Mouse (Mus musculus) MEL-GATA-1-ER (cell line): ENCODE measurements around the gene 4930519P11Rik.

Experiments used
- DNase-seq: peaks from one replicate; pipeline ENCODE4 v3.0.0-alpha.2; 2012; ENCODE audit warnings: low read depth; ENCODE audit errors: extremely low read depth

Gene 4930519P11Rik

DNA sequence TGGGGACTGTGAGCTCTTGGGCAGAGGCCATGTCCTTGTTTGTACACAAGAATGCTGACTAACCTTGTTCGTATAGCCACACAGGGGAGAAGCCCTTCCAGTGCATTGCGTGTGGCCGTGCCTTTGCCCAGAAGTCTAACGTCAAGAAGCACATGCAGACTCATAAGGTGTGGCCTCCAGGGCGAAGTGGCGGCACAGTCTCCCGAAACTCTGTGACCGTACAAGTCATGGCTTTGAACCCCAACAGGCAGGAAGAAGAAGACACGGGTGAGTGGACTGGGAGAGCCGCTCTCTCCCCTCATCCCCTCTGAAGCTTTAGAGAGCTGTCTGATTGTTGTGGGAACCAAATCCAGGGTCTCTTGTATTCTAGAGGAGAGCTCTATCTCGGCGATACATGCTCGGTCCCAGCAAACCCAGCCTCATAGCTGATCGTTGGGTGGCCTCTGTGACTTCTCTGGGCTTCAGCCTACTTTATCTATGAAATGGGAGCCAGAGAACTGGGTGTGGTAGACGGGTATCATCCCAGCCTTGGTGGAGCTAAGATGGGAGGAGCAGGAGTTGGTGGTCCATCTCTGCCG is 19.1 kb upstream of the 4930519P11Rik start:
- no peak for DNase-seq

DNA sequence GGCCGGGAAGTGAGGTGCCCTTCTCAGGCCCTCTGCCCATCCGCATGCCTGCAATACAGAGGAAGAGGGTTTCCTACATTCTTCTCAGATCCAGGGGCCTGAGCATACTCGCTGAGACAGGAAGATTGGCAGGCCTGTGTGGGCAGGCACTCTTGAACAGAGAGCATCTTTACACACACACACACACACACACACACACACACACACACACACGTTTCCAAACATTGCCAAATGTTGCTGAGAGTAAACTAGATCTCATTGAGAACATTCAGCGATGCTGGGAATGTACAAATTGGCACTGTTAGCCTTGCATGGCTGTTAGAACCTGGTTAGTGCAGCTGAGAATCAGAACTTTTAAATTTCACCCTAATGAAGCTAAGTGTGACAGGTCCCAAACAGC is 17.3 kb upstream of the 4930519P11Rik start:
- DNase-seq = no peak

DNA sequence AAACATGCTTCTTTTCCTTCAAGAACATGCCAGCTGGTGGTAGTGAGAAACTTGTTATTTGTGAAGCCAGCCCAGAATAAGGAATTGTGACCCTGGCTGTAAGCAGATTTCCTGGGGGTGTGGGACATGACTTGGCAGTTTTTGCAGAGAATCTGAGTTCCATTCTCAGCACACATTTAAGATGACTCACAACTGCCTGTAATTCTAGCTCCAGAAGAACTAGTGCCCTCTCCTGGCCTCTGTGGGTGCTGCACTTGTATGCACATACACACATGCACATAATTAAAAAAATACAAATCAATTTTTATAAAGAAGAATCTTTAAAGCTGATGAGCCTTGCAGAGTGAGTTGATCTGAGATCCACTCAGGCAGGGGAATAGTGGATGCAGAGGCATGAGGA is 10.9 kb upstream of the 4930519P11Rik start:
- no peak for DNase-seq

DNA sequence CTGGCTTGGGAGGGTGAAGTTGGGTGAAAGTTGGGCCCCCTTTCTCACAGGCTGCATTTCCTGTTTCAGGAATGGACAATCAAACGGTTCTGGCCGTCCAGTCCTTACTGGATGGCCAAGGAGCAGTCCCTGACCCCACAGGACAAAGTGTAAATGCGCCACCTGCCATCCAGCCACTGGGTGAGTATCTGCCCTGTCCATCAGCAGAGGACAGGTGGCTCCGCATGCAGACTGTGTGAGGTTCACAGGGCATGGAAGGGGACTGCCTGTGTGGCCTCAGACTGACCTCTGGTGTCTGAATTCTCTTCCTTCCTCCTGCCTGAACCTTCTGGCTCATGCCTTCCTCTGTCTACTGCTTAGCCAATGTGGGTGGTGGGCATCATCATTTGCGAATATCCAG is 8.4 kb upstream of the 4930519P11Rik start:
- DNase-seq = no peak

DNA sequence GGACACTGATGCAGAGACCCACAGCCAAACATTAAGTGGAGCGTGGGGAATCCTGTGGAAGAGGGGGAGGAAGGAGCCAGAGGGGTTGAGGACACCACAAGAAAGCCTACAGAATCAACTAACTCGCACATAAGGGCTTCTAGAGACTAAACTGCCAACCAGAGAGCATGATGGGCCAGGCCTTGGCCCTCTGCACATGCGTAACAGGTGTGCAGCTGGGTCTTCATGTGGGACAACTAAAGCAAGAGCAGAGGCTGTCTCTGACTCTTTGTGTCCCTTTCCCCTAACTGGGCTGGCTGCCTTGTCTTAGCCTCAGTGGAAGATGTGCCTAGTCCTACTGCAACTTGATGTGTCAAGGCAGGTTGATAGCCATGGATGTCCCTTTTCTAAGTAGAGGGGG is 3.8 kb upstream of the 4930519P11Rik start:
- no peak for DNase-seq

DNA sequence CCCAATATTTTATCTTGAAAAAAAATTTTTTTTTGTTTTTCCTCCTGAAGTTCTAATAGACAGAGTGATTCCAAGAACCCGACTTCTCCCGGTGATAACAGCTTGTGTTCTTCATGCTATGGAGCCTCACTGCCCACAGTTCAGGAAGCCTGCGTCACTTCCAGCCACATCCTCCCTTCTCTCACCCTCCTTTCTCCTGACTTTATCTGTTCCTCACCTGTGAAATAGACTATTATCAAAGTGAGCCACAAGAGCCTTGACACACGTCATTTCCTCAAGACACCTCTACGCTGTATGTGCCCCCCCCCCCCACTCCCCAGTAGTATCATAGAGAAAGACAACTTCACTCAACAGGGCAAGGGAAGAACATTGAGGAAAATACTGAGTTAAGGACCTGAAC is 2.4 kb upstream of the 4930519P11Rik start:
- DNase-seq = peak; percentile 99

DNA sequence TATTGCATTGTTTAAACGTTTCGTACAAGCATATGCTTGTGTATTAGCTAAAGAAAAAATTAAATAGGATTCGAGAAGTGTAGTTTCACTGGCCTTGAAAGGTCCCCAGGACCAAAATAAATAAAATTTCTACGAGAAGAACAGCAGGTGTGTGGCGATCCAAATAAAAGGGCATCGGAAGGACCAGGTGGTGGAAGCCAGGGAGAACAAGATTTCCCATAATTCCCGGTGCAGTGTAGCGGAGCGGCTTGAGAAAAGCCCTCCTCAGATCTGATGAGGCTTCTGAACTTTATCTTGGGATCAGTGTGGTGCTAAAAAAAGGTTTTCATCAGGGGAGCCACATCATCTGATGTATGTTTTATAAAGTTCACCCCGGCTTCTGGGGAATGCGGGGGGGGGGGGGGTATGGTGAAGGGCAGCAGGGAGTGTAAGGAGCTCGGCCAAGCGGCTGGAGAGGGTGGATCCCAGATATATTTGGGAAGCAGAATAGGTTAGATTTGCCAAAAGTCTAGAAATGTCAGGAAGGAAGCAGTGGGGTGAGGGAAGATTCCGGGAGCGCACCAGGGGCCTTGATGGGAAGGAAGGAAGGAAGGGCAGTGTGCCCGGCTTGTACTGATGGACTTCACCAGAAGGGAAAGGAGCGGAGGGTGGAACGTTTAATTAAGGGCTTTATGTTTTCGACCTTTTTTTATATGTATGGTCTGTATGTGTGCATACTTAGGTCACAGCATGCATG is 1.8 kb upstream of the 4930519P11Rik start:
- DNase-seq = no peak

DNA sequence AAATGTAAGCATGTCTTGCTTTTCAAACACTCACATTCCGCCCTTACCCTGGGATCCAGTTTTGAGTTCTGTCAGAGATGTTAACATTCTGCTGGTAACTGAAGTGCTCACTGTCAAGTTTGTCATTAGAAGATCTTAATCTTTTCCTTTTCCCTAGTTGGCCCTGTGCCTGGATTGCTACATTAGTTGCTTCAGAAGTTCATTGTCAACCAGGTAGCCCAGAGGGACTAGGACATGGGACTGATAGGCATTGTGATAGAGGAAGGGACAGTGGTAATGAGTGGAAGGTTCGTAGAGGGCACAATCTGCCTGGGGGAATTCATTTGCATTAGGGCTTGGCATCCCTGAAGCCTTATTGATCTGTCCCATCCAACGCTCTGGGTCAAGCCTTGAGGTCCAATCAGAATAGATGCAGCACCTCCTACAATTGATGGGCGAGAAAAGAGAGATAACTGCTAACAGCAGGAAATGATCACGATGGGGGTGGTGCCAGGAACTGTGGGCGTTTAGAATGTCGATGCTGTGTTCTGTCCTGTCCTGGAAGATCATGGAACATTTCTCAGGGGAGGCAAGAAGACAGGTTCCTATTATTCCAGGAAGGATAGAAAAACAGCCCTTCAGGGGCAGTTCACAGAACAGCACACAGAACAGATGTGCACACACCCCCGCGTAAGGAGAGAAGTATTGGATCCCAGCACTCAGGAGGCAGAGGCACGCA is 4.0 kb downstream of the 4930519P11Rik start:
- DNase-seq = no peak

DNA sequence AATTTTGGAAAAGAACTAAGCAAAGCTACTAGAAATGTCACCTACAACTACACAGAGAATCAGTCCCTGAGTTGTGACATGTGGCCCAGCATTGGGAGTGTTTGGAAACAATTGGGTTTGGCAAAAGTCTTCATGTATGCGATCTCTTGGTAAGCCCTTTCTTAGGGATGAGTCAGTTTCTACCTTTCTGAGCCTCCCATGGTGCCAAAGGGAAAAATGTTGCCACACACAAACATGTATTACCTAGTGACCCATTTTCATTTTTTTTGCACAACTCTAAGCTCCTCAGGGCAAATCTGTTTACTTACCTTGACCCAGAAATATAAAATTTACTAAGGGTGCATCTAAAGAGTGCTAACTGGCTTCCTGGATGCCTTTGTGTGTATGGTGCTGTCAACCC is 6.3 kb downstream of the 4930519P11Rik start:
- DNase-seq = no peak

DNA sequence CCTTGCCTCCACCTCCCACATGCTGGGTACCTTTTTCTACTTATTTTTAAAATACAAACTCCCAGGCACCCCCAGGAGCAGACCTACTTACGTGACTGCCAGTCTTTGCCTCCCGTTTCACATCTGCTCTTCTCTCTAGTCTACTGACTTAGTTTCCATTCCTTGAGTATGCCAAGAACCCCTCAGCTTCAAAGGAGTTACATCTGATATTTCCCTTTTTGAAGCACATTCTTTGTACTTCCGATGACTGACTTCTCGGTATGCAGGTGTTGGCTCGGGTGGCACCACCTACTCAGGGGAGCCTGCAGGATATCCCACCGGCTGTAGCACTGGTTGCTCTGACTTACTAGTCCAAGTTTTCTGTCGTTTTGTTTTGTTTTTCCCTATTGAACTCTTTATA is 9.1 kb downstream of the 4930519P11Rik start:
- DNase-seq = no peak

DNA sequence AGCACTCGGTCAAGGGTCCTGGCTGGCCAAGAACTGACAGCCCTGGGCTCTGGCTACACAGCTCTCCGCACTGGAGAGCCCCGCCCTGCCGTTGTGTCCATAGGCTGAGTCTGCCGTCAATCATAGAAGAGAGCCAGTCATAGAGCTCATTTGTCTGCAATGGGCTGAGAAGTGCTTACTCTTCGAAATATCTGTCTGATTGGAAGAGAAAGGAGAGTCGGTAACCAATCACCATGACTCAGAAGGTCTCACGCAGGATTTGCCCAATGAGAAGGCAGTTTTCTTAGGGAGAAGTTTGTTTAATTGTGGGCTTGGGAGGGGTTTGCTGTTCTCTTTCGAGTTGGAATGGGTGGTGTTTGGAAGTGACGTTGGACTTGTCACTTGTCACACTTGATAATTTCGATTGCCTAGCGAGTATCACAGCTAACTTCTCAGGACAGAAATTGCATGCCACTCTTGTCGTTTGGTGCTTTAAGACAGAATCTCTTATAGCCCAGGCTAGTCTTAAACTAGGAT is 9.5 kb downstream of the 4930519P11Rik start, which contains the start of gene Pxmp4:
Gene Pxmp4 (minus strand): TSS at position 71 of the 516 bp plus-strand sequence.
- DNase-seq = peak; percentile 100

DNA sequence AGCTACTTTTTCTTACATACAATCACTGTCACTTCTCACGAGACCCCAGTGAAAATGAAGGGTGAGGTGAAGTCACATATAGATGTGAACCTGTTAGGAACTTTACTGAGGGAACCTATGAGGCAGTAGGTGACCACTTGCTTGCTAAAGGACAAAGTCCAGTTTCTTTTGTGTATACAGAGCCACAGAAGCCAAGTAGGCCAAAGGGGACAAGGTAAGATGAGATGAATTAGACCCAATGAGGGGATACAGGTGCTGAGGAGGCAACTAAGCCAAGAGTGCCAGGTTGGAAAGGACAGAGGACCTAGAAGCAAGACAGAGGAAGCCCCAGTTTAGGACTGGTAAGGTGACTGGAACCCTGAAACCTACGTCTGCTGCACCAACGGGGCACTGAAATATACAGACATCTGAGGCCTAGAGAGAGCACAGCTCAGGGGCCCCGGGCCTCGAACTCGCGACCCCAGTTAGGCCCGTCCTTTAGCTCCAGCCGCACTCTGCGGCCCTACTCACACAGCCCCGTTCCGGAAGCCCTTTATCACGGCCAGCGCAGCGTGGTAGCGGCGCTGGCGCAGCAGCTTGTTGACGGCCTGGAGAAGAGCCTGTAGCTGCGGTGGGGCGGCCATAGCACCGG is 10.1 kb downstream of the 4930519P11Rik start:
- no peak for DNase-seq

DNA sequence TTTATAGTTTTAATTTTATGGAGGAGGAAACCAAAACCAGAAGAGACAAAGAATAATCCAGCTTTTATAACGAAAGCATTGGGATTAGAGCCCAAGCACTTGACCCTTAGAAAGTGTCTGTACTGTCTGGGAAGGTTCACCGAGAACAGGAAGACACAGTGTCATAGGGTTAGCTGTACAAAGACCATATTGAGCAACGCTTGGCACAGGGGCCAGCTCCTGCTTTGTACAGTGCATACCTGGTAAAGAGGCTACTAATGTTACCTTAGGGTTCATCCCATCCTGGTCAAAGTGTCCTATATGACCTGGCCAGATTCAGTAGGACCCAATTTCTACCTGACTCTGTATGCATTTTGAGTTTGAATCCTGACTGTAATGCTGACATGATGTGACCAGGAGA is 11.9 kb downstream of the 4930519P11Rik start:
- no peak for DNase-seq

DNA sequence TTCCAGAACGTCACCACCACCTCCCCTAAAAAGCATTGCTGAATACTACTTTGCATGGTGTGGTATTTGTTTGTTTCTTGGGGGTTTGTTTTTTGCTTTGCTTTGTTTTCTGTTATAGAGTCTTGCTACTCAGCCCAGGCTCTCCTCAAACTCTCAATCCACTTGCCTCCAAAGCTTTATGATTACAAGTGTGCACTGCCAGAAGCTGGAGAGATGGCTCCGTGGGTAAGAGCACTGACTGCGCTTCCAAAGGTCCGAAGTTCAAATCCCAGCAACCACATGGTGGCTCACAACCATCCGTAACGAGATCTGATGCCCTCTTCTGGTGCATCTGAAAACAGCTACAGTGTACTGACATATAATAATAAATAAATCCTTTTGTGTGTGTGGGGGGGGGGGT is 12.7 kb downstream of the 4930519P11Rik start:
- DNase-seq = no peak

DNA sequence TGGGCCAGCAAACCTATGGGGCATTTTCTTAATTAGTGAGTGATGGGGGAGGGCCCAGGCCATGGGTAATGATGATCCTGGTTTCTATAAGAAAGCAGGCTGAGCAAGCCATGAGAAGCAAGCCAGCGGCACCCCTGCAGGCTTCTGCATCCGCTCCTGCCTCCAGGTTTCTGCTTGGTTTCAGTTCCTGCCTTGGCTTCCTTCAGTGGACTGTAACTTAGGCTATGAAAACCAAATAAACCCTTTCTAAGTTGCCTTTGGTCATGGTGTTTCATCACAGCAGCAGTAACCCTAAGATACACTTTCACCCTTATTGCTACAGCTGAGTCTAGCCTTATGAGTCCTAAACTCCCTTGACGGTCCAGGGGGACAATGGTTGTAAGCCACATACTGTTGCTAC is 15.8 kb downstream of the 4930519P11Rik start:
- no peak for DNase-seq

DNA sequence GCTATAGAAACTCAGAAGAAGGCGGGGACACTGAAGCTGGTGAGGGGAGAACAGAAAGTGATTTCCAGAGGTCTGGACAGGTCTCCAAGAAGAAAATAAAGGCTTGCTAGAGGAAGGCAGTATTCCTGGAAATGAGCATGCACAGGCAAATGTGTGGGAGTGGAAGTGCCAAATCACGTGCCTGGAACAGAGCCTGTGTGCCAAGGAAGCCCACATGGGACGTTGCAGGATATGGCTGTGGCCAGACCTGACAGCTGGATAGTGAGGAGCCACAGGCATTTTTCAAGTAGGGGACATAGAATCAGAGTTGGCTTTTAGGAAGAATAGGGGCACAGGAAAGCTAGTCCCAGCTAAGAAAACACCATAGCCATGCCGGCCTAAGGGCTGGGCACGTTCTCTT is 17.5 kb downstream of the 4930519P11Rik start:
- no peak for DNase-seq

DNA sequence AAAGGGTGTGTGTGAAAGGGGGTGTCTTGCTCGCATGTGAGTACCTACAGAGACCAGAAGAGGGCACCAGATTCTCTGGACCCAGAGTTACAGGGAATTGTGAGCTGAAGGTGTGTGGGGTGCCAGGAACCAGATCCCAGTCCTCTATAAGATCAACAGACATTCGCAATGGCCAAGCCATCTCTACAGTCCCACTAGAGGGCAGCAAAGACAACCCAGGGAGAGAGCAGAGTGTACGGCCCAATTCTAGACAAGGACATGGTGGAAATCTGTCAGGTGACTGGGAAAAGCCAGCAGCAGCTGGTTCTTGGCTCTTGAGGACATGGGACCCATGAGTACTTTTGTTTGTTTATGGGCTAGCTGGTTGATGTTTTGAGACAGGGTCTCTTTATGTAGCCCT is 20.2 kb downstream of the 4930519P11Rik start:
- no peak for DNase-seq

DNA sequence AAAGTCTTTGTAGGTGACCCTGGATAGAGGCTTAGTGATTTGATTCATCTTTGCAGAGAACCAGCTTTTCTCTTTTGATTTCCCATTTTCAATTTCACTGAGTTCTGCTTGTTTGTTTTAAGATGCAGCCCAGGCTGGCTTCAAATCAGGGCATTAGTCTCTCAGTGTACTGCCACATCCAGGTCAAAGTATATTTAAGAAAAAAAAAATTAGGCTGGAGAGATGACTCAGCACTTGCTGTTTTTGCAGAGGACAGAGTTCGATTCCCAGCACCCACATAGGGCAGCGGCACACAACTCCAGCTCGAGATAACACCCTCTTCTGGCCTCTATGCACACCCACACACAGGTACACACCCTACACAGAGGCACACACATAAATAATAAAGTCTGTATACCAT is 22.0 kb downstream of the 4930519P11Rik start:
- no peak for DNase-seq

DNA sequence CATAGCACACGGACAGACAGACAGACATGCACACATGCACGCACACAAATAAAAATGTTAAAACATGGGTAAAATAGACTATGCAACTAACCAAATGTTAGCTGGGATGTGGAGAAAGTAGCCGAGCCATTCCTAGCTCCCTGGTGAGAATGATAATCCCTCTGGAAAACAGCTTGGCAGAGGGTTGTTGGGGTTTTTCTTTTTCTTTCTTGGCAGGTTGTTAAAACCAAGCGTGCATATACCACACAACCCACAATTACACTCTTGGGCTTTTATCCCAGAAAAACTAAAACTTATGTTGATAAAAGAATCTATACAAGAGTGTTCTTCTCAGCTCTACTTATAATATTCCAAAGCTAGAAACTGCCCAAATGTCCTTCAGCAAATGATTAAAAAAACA is 24.2 kb downstream of the 4930519P11Rik start:
- no peak for DNase-seq

DNA sequence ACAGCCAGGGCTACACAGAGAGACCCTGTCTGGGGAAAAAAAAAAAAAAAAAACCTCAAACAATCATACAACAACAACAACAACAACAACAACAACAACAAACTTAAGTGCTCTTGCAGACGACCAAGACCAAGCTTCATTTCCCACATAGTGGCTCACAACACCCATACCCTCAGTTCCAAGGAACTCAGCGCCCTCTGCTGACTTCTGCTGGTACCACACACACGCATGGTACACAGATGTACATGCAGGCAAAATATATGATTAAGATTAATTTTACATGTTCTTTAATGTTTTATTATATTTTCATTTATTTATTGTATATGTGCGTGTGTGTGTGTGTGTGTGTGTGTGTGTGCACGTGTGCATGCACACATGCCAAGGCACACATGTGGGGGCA is 26.8 kb downstream of the 4930519P11Rik start:
- DNase-seq = peak; percentile 42

DNA sequence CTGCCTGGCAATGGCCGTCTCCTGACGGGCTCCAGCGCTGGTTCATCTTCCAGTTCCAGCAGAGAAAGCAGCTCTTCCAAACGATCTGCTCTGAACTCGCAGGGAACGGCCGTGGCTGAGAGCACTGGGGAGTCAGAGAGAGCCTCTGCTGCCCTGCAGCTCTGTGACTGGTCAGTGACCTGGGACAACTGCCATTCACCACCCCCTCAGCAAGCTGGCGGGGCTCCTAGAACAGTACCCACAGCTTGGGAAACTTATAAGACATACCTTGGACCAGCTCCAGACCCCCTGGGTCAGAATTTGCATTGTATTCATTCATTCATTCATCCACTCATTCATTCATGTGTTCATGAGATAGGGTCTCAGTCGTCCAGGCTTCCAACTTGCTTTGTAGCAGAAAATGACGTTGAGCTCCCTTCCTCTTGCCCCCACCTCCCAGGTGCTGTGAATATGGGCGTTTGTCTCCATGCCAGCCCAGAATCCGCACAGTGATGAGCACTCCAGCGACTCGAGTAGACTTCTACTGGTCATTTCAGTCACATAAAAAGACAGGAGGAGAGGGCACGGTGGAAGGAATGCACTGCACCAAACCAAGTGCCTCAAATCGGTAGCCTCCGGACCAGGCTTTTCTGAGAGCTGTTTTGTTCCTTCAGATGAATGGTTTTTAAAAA is 28.2 kb downstream of the 4930519P11Rik start:
- DNase-seq = no peak
